Mouse (Mus musculus) myocyte (in vitro differentiated cells): ENCODE data around the gene Ncs1. TPM values are rescaled to one million over a fixed set of nuclear protein-coding genes. Genes with fewer than 3 reads are reported as not detected.

Experiments used
- H3K27me3 ChIP-seq: one replicate; pipeline ENCODE4 v1.6.1; 2011; ENCODE audit not compliant: control insufficient read depth, insufficient read depth, insufficient read length
- H3K36me3 ChIP-seq: one replicate; pipeline ENCODE4 v1.6.1; 2011; ENCODE audit not compliant: control insufficient read depth, insufficient read depth
- H3K4me2 ChIP-seq: one replicate; pipeline ENCODE4 v1.6.1; 2011; ENCODE audit warnings: low read depth, control low read depth
- H3K4me3 ChIP-seq: one replicate; pipeline ENCODE4 v1.5.1; 2011; ENCODE audit warnings: mild to moderate bottlenecking, control low read depth, moderate library complexity
- H3K79me2 ChIP-seq: one replicate; pipeline ENCODE4 v1.6.1; 2011; ENCODE audit not compliant: control insufficient read depth, insufficient read depth
- H3ac ChIP-seq: one replicate; pipeline ENCODE4 v1.6.1; 2011; ENCODE audit not compliant: control insufficient read depth, insufficient read length
- CEBPB ChIP-seq: IDR thresholded peaks from 2 replicates; pipeline ENCODE4 v1.6.1; 2011; ENCODE audit warnings: mild to moderate bottlenecking, moderate library complexity; ENCODE audit not compliant: poor library complexity, insufficient read depth, severe bottlenecking
- E2F4 ChIP-seq: IDR thresholded peaks from one replicate; pipeline ENCODE4 v1.6.1; 2011; ENCODE audit warnings: mild to moderate bottlenecking, control low read depth, moderate library complexity; ENCODE audit not compliant: insufficient read depth
- MAX ChIP-seq: IDR thresholded peaks from one replicate; pipeline ENCODE4 v1.6.1; 2011; ENCODE audit warnings: low read depth, mild to moderate bottlenecking, control low read depth
- MYOD1 ChIP-seq, 3 experiments: IDR thresholded peaks; one replicate each; pipeline ENCODE4 v1.6.1; 2011; ENCODE audit warnings: control low read depth in 2 of 3, low read depth in 2 of 3, mild to moderate bottlenecking in 2 of 3, moderate library complexity in 1 of 3; ENCODE audit not compliant: insufficient read length in 2 of 3, control insufficient read depth in 1 of 3
- MYOG ChIP-seq, 3 experiments: IDR thresholded peaks; one replicate each; pipeline ENCODE4 v1.6.1; 2011; ENCODE audit warnings: control low read depth in 2 of 3, low read depth in 2 of 3, mild to moderate bottlenecking in 2 of 3; ENCODE audit not compliant: insufficient read length in 2 of 3, control insufficient read depth in 1 of 3, insufficient read depth in 1 of 3
- POLR2A ChIP-seq: IDR thresholded peaks from one replicate; pipeline ENCODE4 v1.6.1; 2011; ENCODE audit warnings: low read depth, mild to moderate bottlenecking, control low read depth, moderate library complexity; ENCODE audit not compliant: insufficient read length
- POLR2AphosphoS2 ChIP-seq: IDR thresholded peaks from one replicate; pipeline ENCODE4 v1.6.1; 2011; ENCODE audit warnings: low read depth, control low read depth; ENCODE audit not compliant: insufficient read length
- REST ChIP-seq: IDR thresholded peaks from one replicate; pipeline ENCODE4 v1.6.1; 2011; ENCODE audit warnings: mild to moderate bottlenecking, control low read depth, moderate library complexity; ENCODE audit not compliant: insufficient read depth, insufficient read length
- SRF ChIP-seq: IDR thresholded peaks from one replicate; pipeline ENCODE4 v1.6.1; 2011; ENCODE audit warnings: low read depth; ENCODE audit not compliant: control insufficient read depth, insufficient read length
- TCF12 ChIP-seq: IDR thresholded peaks from one replicate; pipeline ENCODE4 v1.6.1; 2011; ENCODE audit warnings: mild to moderate bottlenecking, control low read depth; ENCODE audit not compliant: poor library complexity, insufficient read depth, severe bottlenecking
- TCF3 ChIP-seq: IDR thresholded peaks from one replicate; pipeline ENCODE4 v1.6.1; 2011; ENCODE audit warnings: low read depth, control low read depth; ENCODE audit not compliant: insufficient read length
- USF1 ChIP-seq: IDR thresholded peaks from one replicate; pipeline ENCODE4 v1.6.1; 2011; ENCODE audit warnings: low read depth, mild to moderate bottlenecking, control low read depth, moderate library complexity
- polyA plus RNA-seq: library from polyadenylated mRNA; unstranded; fragments of >200 nt; fragmentation: generic; extraction: Trizol; gene quantifications from one replicate; pipeline ENCODE4 v1.2.1, GENCODE M21; 2012; ENCODE audit warnings: missing spikeins

Ncs1 gene
- polyA plus RNA-seq, 1 experiment = 36.1 TPM

GRCm38 (mm10) chr2:31268631-31269030 lies 23.0 kb downstream of the Ncs1 start:
- Histone ChIP-seq H3K4me3 (no peak overlapping the region), H3K27me3 (no peaks in the 10 kb centered on the region), H3ac (no peak overlapping the region), H3K36me3 (no peaks in the 10 kb centered on the region), H3K4me2 (no peak overlapping the region), H3K79me2 (peaks cover 34% of the 10 kb centered on the region)
- no peak for TF ChIP-seq TCF3
- no peak for TF ChIP-seq POLR2AphosphoS2
- TF ChIP-seq POLR2A = no peak
- TF ChIP-seq E2F4 = no peak
- TF ChIP-seq CEBPB = no peak
- TF ChIP-seq MYOG (IDR thresholded peaks at IDR 0.05; ENCODE audit: control insufficient read depth in 1 of 3, insufficient read depth in 1 of 3, insufficient read length in 2 of 3, low read depth in 2 of 3) = no peak
- no peak for TF ChIP-seq TCF12
- TF ChIP-seq REST = no peak
- no peak for TF ChIP-seq MYOD1 (IDR thresholded peaks at IDR 0.05; ENCODE audit: control insufficient read depth in 1 of 3, insufficient read length in 2 of 3, low read depth in 2 of 3)
- no peak for TF ChIP-seq USF1
- TF ChIP-seq MAX = no peak
- no peak for TF ChIP-seq SRF

GRCm38 (mm10) chr2:31269188-31269587 lies 23.6 kb downstream of the Ncs1 start:
- Histone ChIP-seq H3K27me3 (no peaks in the 10 kb centered on the region), H3K79me2 (peaks cover 34% of the 10 kb centered on the region), H3K36me3 (no peaks in the 10 kb centered on the region), H3K4me3 (no peak overlapping the region), H3K4me2 (no peak overlapping the region), H3ac (no peak overlapping the region)
- TF ChIP-seq POLR2A (no peak), CEBPB (no peak), MYOD1 (IDR thresholded peaks at IDR 0.05; ENCODE audit: control insufficient read depth in 1 of 3, insufficient read length in 2 of 3, low read depth in 2 of 3) (no peak), USF1 (no peak), SRF (no peak), E2F4 (no peak), REST (no peak), POLR2AphosphoS2 (no peak), TCF12 (no peak), TCF3 (no peak), MAX (no peak)

- peaks cover 34% of the 10 kb centered on the region for H3K79me2 ChIP-seq
- H3ac ChIP-seq = no peak overlapping the region
- no peaks in the 10 kb centered on the region for H3K27me3 ChIP-seq
- no peaks in the 10 kb centered on the region for H3K36me3 ChIP-seq
- no peak overlapping the region for H3K4me2 ChIP-seq
- no peak for TF ChIP-seq TCF3
- TF ChIP-seq E2F4 = no peak
- TF ChIP-seq CEBPB = no peak
- TF ChIP-seq POLR2A = no peak
- no peak for TF ChIP-seq MAX
- TF ChIP-seq TCF12 = no peak
- H3K4me3 ChIP-seq = no peak overlapping the region
Observed at GRCm38 (mm10) chr2:31269847-31270246, 24.2 kb downstream of the Ncs1 start.

GRCm38 (mm10) chr2:31270470-31270869 lies 24.8 kb downstream of the Ncs1 start:
- TF ChIP-seq MYOG (IDR thresholded peaks at IDR 0.05; ENCODE audit: control insufficient read depth in 1 of 3, insufficient read depth in 1 of 3, insufficient read length in 2 of 3, low read depth in 2 of 3) (no peak), MYOD1 (IDR thresholded peaks at IDR 0.05; ENCODE audit: control insufficient read depth in 1 of 3, insufficient read length in 2 of 3, low read depth in 2 of 3) (no peak), MAX (no peak), TCF12 (no peak), POLR2AphosphoS2 (no peak), TCF3 (no peak), CEBPB (no peak)
- Histone ChIP-seq H3K36me3 (no peaks in the 10 kb centered on the region), H3K4me2 (no peak overlapping the region), H3K27me3 (no peaks in the 10 kb centered on the region), H3K4me3 (no peak overlapping the region), H3ac (no peak overlapping the region), H3K79me2 (peaks cover 30% of the 10 kb centered on the region)

GRCm38 (mm10) chr2:31271071-31271470 lies 25.4 kb downstream of the Ncs1 start:
- Histone ChIP-seq H3K36me3 (peaks cover 3% of the 10 kb centered on the region), H3K4me2 (no peak overlapping the region), H3K4me3 (no peak overlapping the region), H3K79me2 (peaks cover 24% of the 10 kb centered on the region), H3ac (no peak overlapping the region), H3K27me3 (no peaks in the 10 kb centered on the region)
- TF ChIP-seq CEBPB = no peak

- H3ac ChIP-seq = no peak overlapping the region
- no peak overlapping the region for H3K4me2 ChIP-seq
- no peaks in the 10 kb centered on the region for H3K79me2 ChIP-seq
- H3K4me3 ChIP-seq = no peak overlapping the region
- TF ChIP-seq POLR2A = no peak
- no peak for TF ChIP-seq TCF3
- no peak for TF ChIP-seq CEBPB
- no peak for TF ChIP-seq REST
- no peak for TF ChIP-seq MYOG (IDR thresholded peaks at IDR 0.05; ENCODE audit: control insufficient read depth in 1 of 3, insufficient read depth in 1 of 3, insufficient read length in 2 of 3, low read depth in 2 of 3)
- TF ChIP-seq USF1 = no peak
- no peaks in the 10 kb centered on the region for H3K27me3 ChIP-seq
- peaks cover 8% of the 10 kb centered on the region for H3K36me3 ChIP-seq
Observed at GRCm38 (mm10) chr2:31274993-31275392, 29.4 kb downstream of the Ncs1 start.
